Mouse (Mus musculus) cerebellum, adult 9-10 months (tissue): ENCODE data around the gene Stard3.
A peak's percentile ranks its signal among the peaks of the same experiment; 100 is the strongest.

ENCODE experiments used
- DNase-seq: peaks from one replicate; pipeline ENCODE4 v3.0.0; 2022

Gene Stard3

GRCm38 (mm10) chr11:98348083-98348961 is 9.8 kb upstream of the Stard3 start, which contains the start of gene Ppp1r1b:
Ppp1r1b (plus strand) TSS chr11:98348404.
- DNase-seq = peak; percentile 77

GRCm38 (mm10) chr11:98349308-98349707 is 8.9 kb upstream of the Stard3 start:
- DNase-seq = no peak

GRCm38 (mm10) chr11:98352272-98352990 is 5.7 kb upstream of the Stard3 start:
- DNase-seq = no peak

GRCm38 (mm10) chr11:98353651-98354211 is 4.4 kb upstream of the Stard3 start:
- no peak for DNase-seq

GRCm38 (mm10) chr11:98354445-98354844 is 3.7 kb upstream of the Stard3 start:
- no peak for DNase-seq

GRCm38 (mm10) chr11:98355732-98356299 is 2.4 kb upstream of the Stard3 start:
- peak; percentile 79 for DNase-seq

- no peak for DNase-seq
Observed at GRCm38 (mm10) chr11:98356625-98357394, 1.4 kb upstream of the Stard3 start.

GRCm38 (mm10) chr11:98357396-98358160 is 590 bp upstream of the Stard3 start:
- peak; percentile 65 for DNase-seq

GRCm38 (mm10) chr11:98360866-98361521 is 2.8 kb downstream of the Stard3 start:
- no peak for DNase-seq

GRCm38 (mm10) chr11:98363817-98364216 is 5.6 kb downstream of the Stard3 start:
- DNase-seq = no peak

- DNase-seq = no peak
Observed at GRCm38 (mm10) chr11:98364410-98364809, 6.2 kb downstream of the Stard3 start.

GRCm38 (mm10) chr11:98366290-98366689 is 8.1 kb downstream of the Stard3 start:
- no peak for DNase-seq

- no peak for DNase-seq
Observed at GRCm38 (mm10) chr11:98367171-98367862, 9.1 kb downstream of the Stard3 start.

- DNase-seq = no peak
Observed at GRCm38 (mm10) chr11:98367863-98368186, 9.7 kb downstream of the Stard3 start.

- DNase-seq = peak; percentile 73
Observed at GRCm38 (mm10) chr11:98369337-98369736, 11.2 kb downstream of the Stard3 start.

GRCm38 (mm10) chr11:98370588-98370987 is 12.4 kb downstream of the Stard3 start:
- DNase-seq = no peak

GRCm38 (mm10) chr11:98371556-98372240 is 13.5 kb downstream of the Stard3 start:
- no peak for DNase-seq

- peak; percentile 71 for DNase-seq
Observed at GRCm38 (mm10) chr11:98372406-98372805, 14.2 kb downstream of the Stard3 start.

- no peak for DNase-seq
Observed at GRCm38 (mm10) chr11:98373244-98373643, 15.1 kb downstream of the Stard3 start.

GRCm38 (mm10) chr11:98374266-98374665 is 16.1 kb downstream of the Stard3 start:
- DNase-seq = no peak
